Mouse (Mus musculus) frontal cortex, adult (tissue): ENCODE data around the gene Mllt1.
A peak's percentile ranks its signal among the peaks of the same experiment; 100 is the strongest.
"Not testable (repeated sequence)": the region's sequence is repeated elsewhere in the genome, so short reads cannot be mapped to it uniquely, and the experiment has no call there.

Experiments used
- ATAC-seq: cut with Nextera tagmentation; 2 replicates; pipeline ENCODE4 v1.9.2; 2017; ENCODE audit warnings: mild to moderate bottlenecking, moderate library complexity, mixed read lengths; ENCODE audit not compliant: low TSS enrichment

Mllt1 gene

GRCm38 (mm10) chr17:56936731-56937130 lies 1.5 kb upstream of the Mllt1 start:
- no peak for ATAC-seq

GRCm38 (mm10) chr17:56934545-56935330 lies 477 bp downstream of the Mllt1 start:
- ATAC-seq: peak; percentile 29

- ATAC-seq: no peak
Observed at GRCm38 (mm10) chr17:56933395-56933794, 1.8 kb downstream of the Mllt1 start.

- ATAC-seq: no peak
Observed at GRCm38 (mm10) chr17:56930026-56930425, 5.2 kb downstream of the Mllt1 start.

GRCm38 (mm10) chr17:56929530-56929929 lies 5.7 kb downstream of the Mllt1 start:
- ATAC-seq: no peak

GRCm38 (mm10) chr17:56929101-56929500 lies 6.1 kb downstream of the Mllt1 start:
- ATAC-seq: no peak

GRCm38 (mm10) chr17:56925998-56926397 lies 9.2 kb downstream of the Mllt1 start:
- ATAC-seq: no peak

- no peak for ATAC-seq
Observed at GRCm38 (mm10) chr17:56919725-56920124, 15.5 kb downstream of the Mllt1 start.

GRCm38 (mm10) chr17:56917166-56917565 lies 18.0 kb downstream of the Mllt1 start:
- peak; percentile 66; the same call in 1 of the 2 replicates for ATAC-seq

- ATAC-seq: no peak
Observed at GRCm38 (mm10) chr17:56913444-56913843, 21.8 kb downstream of the Mllt1 start.

- ATAC-seq: no peak
Observed at GRCm38 (mm10) chr17:56913023-56913422, 22.2 kb downstream of the Mllt1 start.

GRCm38 (mm10) chr17:56909764-56910163 lies 25.5 kb downstream of the Mllt1 start:
- not testable (repeated sequence) for ATAC-seq

- ATAC-seq: 0 out of 2 replicates have a peak, but pooled peaks have one; percentile 25
Observed at GRCm38 (mm10) chr17:56907887-56908286, 27.3 kb downstream of the Mllt1 start.

- no peak for ATAC-seq
Observed at GRCm38 (mm10) chr17:56907096-56907495, 28.1 kb downstream of the Mllt1 start.

- ATAC-seq: no peak
Observed at GRCm38 (mm10) chr17:56906166-56906565, 29.0 kb downstream of the Mllt1 start.

GRCm38 (mm10) chr17:56902698-56903097 lies 32.5 kb downstream of the Mllt1 start:
- no peak for ATAC-seq

- ATAC-seq: peak; percentile 76
Observed at GRCm38 (mm10) chr17:56897630-56898195, 37.5 kb downstream of the Mllt1 start.

- ATAC-seq: peak; percentile 74
Observed at GRCm38 (mm10) chr17:56896513-56897129, 38.6 kb downstream of the Mllt1 start.

- no peak for ATAC-seq
Observed at GRCm38 (mm10) chr17:56895368-56895918, 39.8 kb downstream of the Mllt1 start.

- ATAC-seq: no peak
Observed at GRCm38 (mm10) chr17:56890018-56890417, 45.2 kb downstream of the Mllt1 start.

GRCm38 (mm10) chr17:56888050-56888449 lies 47.2 kb downstream of the Mllt1 start:
- no peak for ATAC-seq

GRCm38 (mm10) chr17:56884809-56885208 lies 50.4 kb downstream of the Mllt1 start:
- no peak for ATAC-seq

GRCm38 (mm10) chr17:56884331-56884730 lies 50.9 kb downstream of the Mllt1 start:
- no peak for ATAC-seq
